Mouse (Mus musculus): Measurements from ENCODE around the gene Tubgcp2. TPM values are rescaled to one million over a fixed set of nuclear protein-coding genes. Genes with fewer than 3 reads are reported as not detected.
A peak's percentile ranks its signal among the peaks of the same experiment; 100 is the strongest.

Tubgcp2 gene
- polyA plus RNA-seq, 1 experiment from 2014 or later, result 65.1 TPM

DNA sequence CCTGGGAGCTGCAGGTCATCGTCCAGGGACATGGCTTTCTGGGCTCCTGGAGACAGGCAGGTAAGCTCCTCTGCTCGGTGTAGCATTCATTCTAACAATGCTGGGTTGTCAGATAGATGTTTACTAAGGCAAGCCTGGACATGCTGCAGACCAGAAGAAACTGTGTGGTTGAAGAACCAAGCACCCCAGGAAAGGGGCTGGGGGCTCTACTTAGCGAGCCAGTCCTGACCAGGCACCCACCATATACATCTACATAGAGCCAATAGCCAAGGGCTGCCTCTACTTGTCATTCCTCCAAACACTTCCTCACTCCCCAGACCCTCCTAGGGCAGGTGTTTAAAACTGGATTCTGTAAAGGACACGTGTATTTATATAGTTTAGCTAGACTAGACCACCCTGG lies 42.3 kb downstream of the Tubgcp2 start:
- no peaks in the 10 kb centered on the region for H3K27me3 ChIP-seq (replicated peaks)
- H3K36me3 ChIP-seq, result peaks cover 43% of the 10 kb centered on the region
- no peak overlapping the region for H3K9ac ChIP-seq
- no peaks in the 10 kb centered on the region for H3K9me3 ChIP-seq
- no peak overlapping the region for H3K4me2 ChIP-seq (replicated peaks)
- H3K4me3 ChIP-seq, result no peak overlapping the region
- H3K4me1 ChIP-seq, result no peaks in the 10 kb centered on the region
- WGBS, result 80% methylated on average over 4 of the region's 4 CpGs
- no peak for ATAC-seq (ENCODE audit: low FRiP score, low read depth)
- no peak overlapping the region for H3K27ac ChIP-seq

DNA sequence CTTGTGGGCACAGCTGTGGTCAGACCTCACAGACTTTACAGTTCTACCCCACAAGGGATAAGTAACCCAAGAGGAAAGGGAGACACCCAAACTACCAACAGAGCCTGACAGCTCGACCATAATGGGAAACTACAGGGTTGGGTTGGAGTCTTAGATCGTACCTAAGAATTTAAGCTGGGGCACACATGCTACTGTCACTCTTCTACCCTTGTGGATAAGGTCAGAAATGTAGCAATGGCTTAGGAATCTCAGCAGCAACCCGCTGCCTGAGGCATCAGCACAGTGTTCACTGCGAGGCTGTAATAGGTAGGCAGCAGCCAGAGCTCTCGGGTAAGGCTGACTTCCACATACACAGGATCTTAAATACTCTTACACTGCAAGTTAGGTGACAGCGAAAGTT lies 42.9 kb downstream of the Tubgcp2 start:
- no peak overlapping the region for H3K27ac ChIP-seq
- H3K27me3 ChIP-seq (replicated peaks), result no peaks in the 10 kb centered on the region
- no peak for ATAC-seq (ENCODE audit: low FRiP score, low read depth)
- no peaks in the 10 kb centered on the region for H3K9me3 ChIP-seq
- H3K4me2 ChIP-seq (replicated peaks), result no peak overlapping the region
- H3K36me3 ChIP-seq, result peaks cover 36% of the 10 kb centered on the region
- WGBS, result 93% methylated on average over 6 of the region's 6 CpGs
- H3K4me3 ChIP-seq, result no peak overlapping the region
- H3K9ac ChIP-seq, result no peak overlapping the region
- H3K4me1 ChIP-seq, result no peaks in the 10 kb centered on the region

DNA sequence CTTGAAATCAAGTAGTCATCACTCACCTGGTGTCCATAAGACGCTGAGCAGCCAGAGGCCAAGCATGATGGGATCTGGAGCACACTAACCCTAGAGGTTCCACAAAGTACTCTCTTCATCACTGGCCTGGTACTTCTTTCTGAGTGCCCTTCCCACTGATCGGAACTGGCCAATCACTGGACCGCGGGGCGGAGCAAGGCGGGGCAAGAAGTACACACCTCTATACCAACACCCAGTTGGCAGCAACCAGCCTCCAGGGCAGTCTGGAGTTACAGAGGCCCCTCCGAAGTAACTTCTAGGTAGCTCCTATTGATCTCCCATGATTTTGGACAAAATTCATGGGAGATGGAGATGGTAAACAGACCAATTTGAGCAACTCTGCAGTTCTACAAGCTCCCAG lies 44.1 kb downstream of the Tubgcp2 start, which contains the start of gene Adam8:
Adam8 (minus strand) TSS at position 157 of the 400 bp plus-strand sequence.
- no peak within 1 kb of the TSS for H3K4me3 ChIP-seq
- no peak within 1 kb of the TSS for H3K27ac ChIP-seq
- H3K9ac ChIP-seq, result no peak within 1 kb of the TSS
- no peaks in the 10 kb centered on the region for H3K4me1 ChIP-seq
- no peaks in the 10 kb centered on the region for H3K27me3 ChIP-seq (replicated peaks)
- no peak within 1 kb of the TSS for H3K4me2 ChIP-seq (replicated peaks)
- H3K36me3 ChIP-seq, result peaks cover 25% of the 10 kb centered on the region
- no peaks in the 10 kb centered on the region for H3K9me3 ChIP-seq
- ATAC-seq (ENCODE audit: low FRiP score, low read depth), result no peak
- WGBS, result 28% methylated on average over 7 of the region's 7 CpGs

DNA sequence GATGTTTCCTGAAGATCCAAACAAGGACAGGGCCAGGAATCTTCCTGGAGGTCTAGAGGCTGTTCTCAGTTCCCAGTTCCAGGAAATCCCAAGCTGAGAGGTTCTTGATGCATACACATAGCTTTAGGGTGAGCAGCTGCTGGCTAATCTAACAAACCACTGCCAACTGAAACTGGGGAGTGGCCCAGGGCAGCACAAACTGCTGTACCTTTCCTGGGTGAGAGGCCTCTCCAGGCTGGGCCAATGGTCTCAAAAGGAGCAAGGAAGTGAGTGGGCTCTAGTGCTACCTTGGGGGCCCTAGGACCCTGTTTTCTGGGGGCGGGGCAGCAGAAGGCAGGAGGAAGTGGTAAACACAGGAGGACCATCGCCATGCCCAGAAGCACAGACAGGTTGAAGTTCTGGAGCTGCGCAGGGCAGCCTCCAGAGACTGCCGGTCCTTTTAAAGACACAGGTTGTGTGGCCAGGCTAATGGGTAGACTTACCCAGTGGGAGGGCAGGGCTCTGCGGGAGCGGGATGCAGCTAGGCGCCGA lies 45.5 kb downstream of the Tubgcp2 start:
- Histone ChIP-seq H3K9ac (no peak overlapping the region), H3K27me3 (replicated peaks) (no peaks in the 10 kb centered on the region), H3K9me3 (no peaks in the 10 kb centered on the region), H3K36me3 (peaks cover 10% of the 10 kb centered on the region; the same call in 1 of the 2 replicates), H3K4me1 (no peaks in the 10 kb centered on the region), H3K4me3 (no peak overlapping the region), H3K27ac (no peak overlapping the region), H3K4me2 (replicated peaks) (no peak overlapping the region)
- ATAC-seq (ENCODE audit: low FRiP score, low read depth), result no peak
- WGBS, result 73% methylated on average over 8 of the region's 8 CpGs

DNA sequence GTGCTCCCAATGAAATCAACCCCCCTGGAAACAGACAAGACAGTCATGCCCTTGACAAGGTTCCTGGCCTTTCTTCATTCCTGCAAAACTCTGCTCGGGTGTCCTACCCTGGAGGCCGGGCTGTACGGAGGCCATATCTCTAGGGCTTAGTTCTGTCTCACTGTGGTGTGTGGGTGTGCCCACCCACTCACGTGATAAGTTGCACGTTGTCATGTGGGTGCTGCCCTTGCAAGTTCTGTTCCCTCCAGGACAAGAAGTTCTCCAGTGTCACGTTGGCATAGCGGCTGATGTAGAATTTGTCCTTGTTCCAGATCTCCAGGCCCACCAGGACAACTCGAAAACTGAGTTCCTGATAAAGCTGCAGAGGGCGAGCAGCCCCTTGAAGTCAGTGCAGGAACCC lies 48.2 kb downstream of the Tubgcp2 start:
- Histone ChIP-seq H3K27me3 (replicated peaks) (no peaks in the 10 kb centered on the region), H3K36me3 (peaks cover 8% of the 10 kb centered on the region), H3K4me2 (replicated peaks) (no peak overlapping the region), H3K27ac (no peak overlapping the region), H3K4me1 (no peaks in the 10 kb centered on the region), H3K9ac (no peak overlapping the region), H3K9me3 (no peaks in the 10 kb centered on the region), H3K4me3 (no peak overlapping the region)
- 88% methylated on average over 9 of the region's 9 CpGs for WGBS
- ATAC-seq (ENCODE audit: low FRiP score, low read depth), result no peak

DNA sequence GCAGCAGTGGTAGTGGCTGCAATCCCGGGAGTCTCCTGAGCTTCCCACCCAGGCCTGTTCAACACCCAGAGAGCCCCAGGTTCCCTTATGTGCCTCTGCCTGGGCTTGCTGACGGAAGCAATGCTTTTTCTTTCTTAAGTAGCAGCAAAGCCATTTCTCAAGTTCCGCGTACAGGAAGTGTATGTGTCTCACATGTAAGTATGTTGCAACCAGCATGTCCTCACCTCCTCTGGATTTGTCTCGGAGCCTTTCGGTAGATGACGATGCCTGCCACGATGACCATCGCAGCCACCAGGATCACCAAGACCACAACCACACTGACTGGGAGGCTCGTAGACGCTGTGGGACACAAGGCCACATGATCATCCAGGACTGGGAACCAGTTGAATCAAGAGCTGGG lies 52.0 kb downstream of the Tubgcp2 start:
- no peak for ATAC-seq (ENCODE audit: low FRiP score, low read depth)
- H3K27ac ChIP-seq, result no peak overlapping the region
- 93% methylated on average over 11 of the region's 11 CpGs for WGBS

DNA sequence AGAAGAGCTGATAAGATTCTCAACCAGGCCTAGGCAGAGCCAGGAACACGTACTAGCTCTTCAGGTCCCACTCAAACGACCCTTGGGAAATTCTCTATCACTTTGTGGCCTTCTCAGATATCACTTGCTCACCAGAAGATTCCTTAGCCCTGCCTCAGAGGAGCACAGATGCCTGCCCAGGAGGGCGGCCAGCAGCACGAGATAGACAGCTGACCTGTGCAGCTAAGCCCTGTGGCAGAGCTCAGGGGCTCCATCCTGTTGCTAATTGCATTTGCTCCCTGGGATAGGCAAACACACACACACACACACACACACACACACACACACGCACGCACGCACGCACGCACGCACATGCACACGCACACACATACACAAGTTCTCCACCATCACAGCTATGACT lies 54.4 kb downstream of the Tubgcp2 start:
- Histone ChIP-seq H3K27ac (no peak overlapping the region), H3K4me1 (peaks cover 6% of the 10 kb centered on the region; the same call in 1 of the 2 replicates), H3K4me3 (no peak overlapping the region), H3K4me2 (replicated peaks) (no peak overlapping the region), H3K36me3 (peaks cover 8% of the 10 kb centered on the region), H3K27me3 (replicated peaks) (no peaks in the 10 kb centered on the region), H3K9ac (no peak overlapping the region), H3K9me3 (no peaks in the 10 kb centered on the region)
- no peak for ATAC-seq (ENCODE audit: low FRiP score, low read depth)
- 94% methylated on average over 11 of the region's 11 CpGs for WGBS

More for the DNA sequence above, 52.0 kb downstream of the Tubgcp2 start:
- Histone ChIP-seq H3K4me1 (no peaks in the 10 kb centered on the region), H3K27me3 (replicated peaks) (no peaks in the 10 kb centered on the region), H3K9ac (no peak overlapping the region), H3K36me3 (peaks cover 8% of the 10 kb centered on the region), H3K4me3 (no peak overlapping the region), H3K9me3 (no peaks in the 10 kb centered on the region), H3K4me2 (replicated peaks) (no peak overlapping the region)

DNA sequence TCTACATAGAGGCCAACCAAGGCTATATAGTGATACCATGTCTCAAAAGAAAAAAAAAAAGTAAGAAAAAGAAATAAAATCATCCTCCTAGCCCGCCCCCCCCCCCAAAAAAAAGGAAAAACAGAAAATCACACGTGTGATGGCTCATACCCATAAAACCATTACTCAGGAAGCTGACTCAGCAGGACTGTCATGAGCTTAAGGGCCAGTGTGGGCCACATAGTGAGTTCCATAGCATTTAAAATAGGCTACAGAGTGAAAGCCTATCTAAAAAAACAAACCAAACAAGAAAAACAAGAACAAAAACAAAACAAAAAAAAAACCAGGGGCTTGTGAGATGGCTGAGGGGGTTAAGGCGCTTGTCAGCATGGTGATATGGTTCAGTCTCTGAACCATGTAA lies 55.7 kb downstream of the Tubgcp2 start:
- Histone ChIP-seq H3K36me3 (peaks cover 8% of the 10 kb centered on the region), H3K27me3 (replicated peaks) (no peaks in the 10 kb centered on the region), H3K27ac (no peak overlapping the region), H3K4me1 (peaks cover 6% of the 10 kb centered on the region; the same call in 1 of the 2 replicates), H3K4me2 (replicated peaks) (no peak overlapping the region), H3K9me3 (no peaks in the 10 kb centered on the region), H3K9ac (no peak overlapping the region), H3K4me3 (no peak overlapping the region)
- WGBS, result 61% methylated on average over 3 of the region's 3 CpGs
- no peak for ATAC-seq (ENCODE audit: low FRiP score, low read depth)

DNA sequence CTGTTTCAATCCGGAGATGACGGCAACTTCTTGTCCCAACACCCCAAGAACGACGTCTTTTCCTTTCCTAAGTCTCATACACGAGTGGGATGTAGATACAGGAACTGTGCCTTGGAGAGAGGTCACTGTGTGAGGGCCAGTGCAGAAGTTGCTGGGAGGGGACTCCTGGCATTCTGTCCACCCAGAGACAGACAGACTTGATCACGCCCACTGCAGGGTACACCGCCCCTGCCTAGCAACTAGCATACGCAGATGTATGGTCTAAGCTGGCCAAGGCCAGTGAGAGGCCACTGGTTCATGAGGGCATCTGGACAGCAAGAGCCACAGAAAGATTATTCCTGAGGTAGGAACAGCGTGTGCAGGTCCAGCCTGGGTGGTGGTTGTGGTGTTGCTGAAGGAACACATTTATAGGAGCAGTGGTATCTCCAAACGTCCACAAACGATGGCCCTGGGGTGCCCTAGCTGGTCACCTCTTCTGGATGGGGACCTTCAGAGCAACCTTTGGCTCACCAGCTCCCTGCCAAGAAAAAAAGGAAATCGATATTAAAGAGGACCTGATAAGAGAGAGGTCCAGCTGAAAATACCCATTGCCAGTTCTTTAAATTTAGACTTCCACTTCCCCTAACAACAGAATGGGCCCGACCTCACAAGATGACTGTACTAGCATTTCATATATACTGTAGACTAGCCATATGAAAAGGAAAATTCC lies 57.3 kb downstream of the Tubgcp2 start:
- Histone ChIP-seq H3K27ac (no peak overlapping the region), H3K9me3 (no peaks in the 10 kb centered on the region), H3K27me3 (replicated peaks) (no peaks in the 10 kb centered on the region), H3K4me3 (peak overlapping the region; percentile 58), H3K9ac (peak overlapping the region; percentile 48; the same call in 1 of the 2 replicates), H3K4me1 (peaks cover 6% of the 10 kb centered on the region; the same call in 1 of the 2 replicates), H3K4me2 (replicated peaks) (peak overlapping the region; percentile 80), H3K36me3 (no peaks in the 10 kb centered on the region; the same call in 1 of the 2 replicates)
- ATAC-seq (ENCODE audit: low FRiP score, low read depth), result peak; percentile 68
- 43% methylated on average over 13 of the region's 13 CpGs for WGBS

DNA sequence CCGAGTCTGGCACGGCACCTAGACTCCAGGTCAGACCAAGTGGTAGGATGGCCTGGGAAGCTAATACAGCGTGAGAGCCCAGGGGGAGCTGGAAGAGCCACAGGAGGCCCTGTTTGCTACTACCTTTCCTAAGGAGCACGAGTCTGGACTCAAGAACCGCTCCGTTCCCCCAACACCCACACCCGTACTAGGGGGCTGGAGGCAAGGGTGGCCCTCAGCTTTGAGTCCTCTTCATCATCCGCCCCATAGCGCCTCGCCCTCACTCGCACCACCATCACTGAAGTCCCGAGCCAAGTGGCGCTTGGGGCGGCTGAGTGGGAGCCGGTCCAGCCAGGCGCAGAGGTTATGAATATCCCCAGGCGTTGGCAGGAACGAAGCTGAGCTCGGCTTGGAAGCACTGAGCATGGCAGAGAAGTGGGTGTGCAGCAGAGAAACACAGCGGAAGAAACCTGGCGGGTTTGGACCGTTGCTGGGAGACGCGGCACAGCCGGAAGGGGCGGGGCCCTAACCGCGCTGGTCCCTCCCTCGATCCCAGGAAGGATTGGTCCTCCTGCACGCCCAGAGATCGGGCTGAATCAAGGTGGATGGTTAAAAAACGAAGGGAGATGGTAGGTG lies 58.1 kb downstream of the Tubgcp2 start, which contains the start of gene 6430531B16Rik:
6430531B16Rik (minus strand) TSS at position 478 of the 615 bp plus-strand sequence.
- H3K36me3 ChIP-seq, result no peaks in the 10 kb centered on the region
- no peaks in the 10 kb centered on the region for H3K27me3 ChIP-seq (replicated peaks)
- ATAC-seq (ENCODE audit: low FRiP score, low read depth), result peak; percentile 94
- peak within 1 kb of the TSS; percentile 65 for H3K9ac ChIP-seq
- peak within 1 kb of the TSS; percentile 58 for H3K4me3 ChIP-seq
- no peak within 1 kb of the TSS for H3K27ac ChIP-seq
- no peaks in the 10 kb centered on the region for H3K9me3 ChIP-seq
- H3K4me2 ChIP-seq (replicated peaks), result peak within 1 kb of the TSS; percentile 80
- H3K4me1 ChIP-seq, result peaks cover 6% of the 10 kb centered on the region; the same call in 1 of the 2 replicates
- 4% methylated on average over 32 of the region's 32 CpGs for WGBS

DNA sequence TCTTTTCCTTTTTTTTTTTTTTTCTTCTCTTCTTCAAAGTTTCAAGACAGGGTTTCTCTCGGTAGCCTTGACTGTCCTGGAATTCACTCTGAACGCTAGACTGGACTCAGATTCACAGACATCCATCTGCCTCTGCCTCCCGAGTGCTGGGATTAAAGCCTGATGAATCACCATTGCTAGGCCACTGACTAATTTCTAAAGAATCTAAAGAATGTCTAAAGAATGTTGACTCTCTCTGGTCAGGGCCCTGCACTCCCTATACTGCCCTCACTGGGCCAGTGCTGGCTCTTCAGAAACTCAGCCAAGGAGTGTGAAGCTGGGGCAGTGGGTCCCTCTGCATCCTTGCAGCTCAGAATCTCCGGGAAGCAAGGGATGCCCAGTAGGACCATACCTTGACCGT lies 61.0 kb downstream of the Tubgcp2 start:
- Histone ChIP-seq H3K9ac (no peak overlapping the region), H3K4me1 (peaks cover 6% of the 10 kb centered on the region; the same call in 1 of the 2 replicates), H3K27me3 (replicated peaks) (no peaks in the 10 kb centered on the region), H3K4me2 (replicated peaks) (no peak overlapping the region), H3K4me3 (no peak overlapping the region), H3K9me3 (no peaks in the 10 kb centered on the region), H3K27ac (no peak overlapping the region), H3K36me3 (no peaks in the 10 kb centered on the region)
- no peak for ATAC-seq (ENCODE audit: low FRiP score, low read depth)
- WGBS, result 59% methylated on average over 5 of the region's 5 CpGs

DNA sequence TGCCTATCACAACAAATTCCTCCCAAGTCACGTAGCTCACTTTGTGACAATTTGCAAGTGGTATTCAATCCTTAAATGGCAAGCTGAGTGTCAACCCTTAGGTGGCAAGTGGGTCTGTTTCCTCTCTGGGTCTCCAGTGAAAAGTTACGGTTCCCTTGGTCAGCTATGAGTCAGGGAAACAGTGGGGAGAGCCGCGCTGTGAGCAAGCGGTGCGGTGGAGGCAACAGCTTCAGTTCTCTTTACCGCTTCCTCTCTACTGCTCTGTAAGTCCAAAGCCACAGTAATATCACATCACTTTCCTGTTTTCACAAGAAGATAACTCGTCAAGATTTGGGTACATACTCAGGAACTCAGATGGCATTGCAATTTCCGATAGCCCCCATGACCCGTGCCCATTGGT lies 62.2 kb downstream of the Tubgcp2 start:
- no peaks in the 10 kb centered on the region for H3K27me3 ChIP-seq (replicated peaks)
- no peak for ATAC-seq (ENCODE audit: low FRiP score, low read depth)
- WGBS, result 88% methylated on average over 10 of the region's 10 CpGs

More for the DNA sequence above, 62.2 kb downstream of the Tubgcp2 start:
- no peak overlapping the region for H3K27ac ChIP-seq
- no peak overlapping the region for H3K4me2 ChIP-seq (replicated peaks)
- H3K36me3 ChIP-seq, result no peaks in the 10 kb centered on the region
- H3K9me3 ChIP-seq, result no peaks in the 10 kb centered on the region
- no peak overlapping the region for H3K4me3 ChIP-seq
- H3K9ac ChIP-seq, result 0 out of 2 replicates have a peak overlapping the region, but pooled peaks have one; percentile 5
- H3K4me1 ChIP-seq, result peaks cover 6% of the 10 kb centered on the region; the same call in 1 of the 2 replicates

Data from neural tube, embryonic 12.5 days (tissue).